Mouse (Mus musculus): ENCODE results near the gene Col6a2.

Gene Col6a2

GRCm38 (mm10) chr10:76548218-76548617 is 75.2 kb downstream of the Col6a2 start:
- no peak for DNase-seq (ENCODE audit: low spot score)

GRCm38 (mm10) chr10:76546566-76546965 is 76.9 kb downstream of the Col6a2 start:
- DNase-seq (ENCODE audit: low spot score): no peak
